ENCODE assay signal across 9 mouse cellular contexts in genomic region chr13:48528123-48528871, GRCm38 (mm10). TPM values are rescaled to one million over a fixed set of nuclear protein-coding genes. Genes with fewer than 3 reads are reported as not detected.
DNase-seq lines count a peak whose midpoint lies in the region; ATAC-seq and TF ChIP-seq lines count a peak whose summit lies in the region.
"Had no signal": no experiment of that assay in that cellular context is flagged by ENCODE, and none has a peak within 500 bp of the region (broad histone marks: within the 10 kb centered on the region; RNA-seq: fewer than 3 reads in every experiment).

No protein-coding gene starts in this region.

- H3K4me2 ChIP-seq in heart, embryonic 14.5 days (ENCODE audit: low read length), result no peak overlapping the region
- no peak overlapping the region for H3K4me2 ChIP-seq in kidney, embryonic 16.5 days (replicated peaks; ENCODE audit: low read depth, low read length)
- no peak overlapping the region for H3K4me2 ChIP-seq in limb, embryonic 15.5 days

- DNase-seq in CD8-positive naive resting alpha-beta T cell, adult 2 months (ENCODE audit: low read depth in 2 of 2, low spot score in 2 of 2), result peak; percentile 47 to 68
- peak; percentile 73 for DNase-seq in adrenal gland, postnatal 10 days
- peak; percentile 66 for DNase-seq in embryo, embryonic 9.5 days (ENCODE audit: extremely low spot score)
- DNase-seq in natural killer cell, adult 2 months (ENCODE audit: low spot score in 2 of 2), result peak; percentile 53 to 60
- DNase-seq in thymus, adult 2 months, result peak; percentile 54

- no peak for TF ChIP-seq POLR2A in thymus, adult 2 months (IDR thresholded peaks at IDR 0.05; ENCODE audit: control insufficient read depth, extremely low read depth, insufficient read depth, low read length, poor library complexity)

- no peak overlapping the region for H3K27ac ChIP-seq in heart, embryonic 14.5 days (replicated peaks in 1 of 2; ENCODE audit: control insufficient read depth in 1 of 2, insufficient read depth in 1 of 2, low read depth in 2 of 2, low read length in 2 of 2)
- no peak overlapping the region for H3K27ac ChIP-seq in kidney, embryonic 16.5 days (ENCODE audit: low read length)
- H3K27ac ChIP-seq in limb, embryonic 15.5 days, result no peak overlapping the region
- no peak overlapping the region for H3K27ac ChIP-seq in thymus, adult 2 months (ENCODE audit: control insufficient read depth, insufficient read depth, low read length)

- no peaks in the 10 kb centered on the region for H3K4me1 ChIP-seq in heart, embryonic 14.5 days (ENCODE audit: control insufficient read depth in 2 of 2, insufficient read depth in 2 of 2, low read length in 2 of 2)
- H3K4me1 ChIP-seq in kidney, embryonic 16.5 days (ENCODE audit: insufficient read depth, low read length), result no peaks in the 10 kb centered on the region
- H3K4me1 ChIP-seq in limb, embryonic 15.5 days, result no peaks in the 10 kb centered on the region
- peaks cover 2% of the 10 kb centered on the region; the same call in 1 of the 2 replicates for H3K4me1 ChIP-seq in thymus, adult 2 months (replicated peaks; ENCODE audit: control insufficient read depth, insufficient read depth, low read length)

- H3K36me3 ChIP-seq in heart, embryonic 14.5 days (ENCODE audit: control insufficient read depth, insufficient read depth, low read length), result peaks cover 8% of the 10 kb centered on the region
- H3K36me3 ChIP-seq in kidney, embryonic 16.5 days (ENCODE audit: insufficient read depth, low read length), result no peaks in the 10 kb centered on the region
- peaks cover 1% of the 10 kb centered on the region; the same call in 1 of the 2 replicates for H3K36me3 ChIP-seq in limb, embryonic 15.5 days
- no peaks in the 10 kb centered on the region for H3K36me3 ChIP-seq in thymus, adult 2 months (ENCODE audit: control insufficient read depth, insufficient read depth, low read length)

- peak; percentile 32; the same call in 1 of the 2 replicates for ATAC-seq in heart, embryonic 14.5 days (ENCODE audit: insufficient number of reproducible peaks, insufficient read depth, low FRiP score, low read depth)
- ATAC-seq in kidney, embryonic 16.5 days (ENCODE audit: low FRiP score, low TSS enrichment), result peak; percentile 50
- 0 out of 2 replicates have a peak, but pooled peaks have one; percentile 44 for ATAC-seq in limb, embryonic 15.5 days (ENCODE audit: insufficient number of reproducible peaks, low FRiP score, low TSS enrichment, low read depth)

- no peaks in the 10 kb centered on the region for H3K9me3 ChIP-seq in heart, embryonic 14.5 days (ENCODE audit: control insufficient read depth, low read length)
- no peaks in the 10 kb centered on the region for H3K9me3 ChIP-seq in kidney, embryonic 16.5 days (ENCODE audit: low read length)
- no peaks in the 10 kb centered on the region for H3K9me3 ChIP-seq in limb, embryonic 15.5 days

- no peak overlapping the region for H3K9ac ChIP-seq in heart, embryonic 14.5 days (ENCODE audit: low read length)
- no peak overlapping the region for H3K9ac ChIP-seq in kidney, embryonic 16.5 days (replicated peaks; ENCODE audit: low read length)
- H3K9ac ChIP-seq in limb, embryonic 15.5 days, result no peak overlapping the region

- no peak for TF ChIP-seq CTCF in thymus, adult 2 months (IDR thresholded peaks at IDR 0.05; ENCODE audit: borderline replicate concordance, control insufficient read depth, extremely low read depth, insufficient read depth, low read length, poor library complexity)

- no peaks in the 10 kb centered on the region for H3K27me3 ChIP-seq in heart, embryonic 14.5 days (ENCODE audit: control insufficient read depth, insufficient read depth, low read length)
- H3K27me3 ChIP-seq in kidney, embryonic 16.5 days (ENCODE audit: insufficient read depth, low read length), result no peaks in the 10 kb centered on the region
- H3K27me3 ChIP-seq in limb, embryonic 15.5 days, result no peaks in the 10 kb centered on the region
- no peaks in the 10 kb centered on the region for H3K27me3 ChIP-seq in thymus, adult 2 months (ENCODE audit: control insufficient read depth, insufficient read depth, low read length)

- no peak overlapping the region for H3K4me3 ChIP-seq in heart, embryonic 14.5 days (ENCODE audit: control insufficient read depth in 1 of 2, insufficient read depth in 1 of 2, low read depth in 1 of 2, low read length in 2 of 2)
- H3K4me3 ChIP-seq in kidney, embryonic 16.5 days (ENCODE audit: low read length), result no peak overlapping the region
- H3K4me3 ChIP-seq in limb, embryonic 15.5 days, result no peak overlapping the region
- H3K4me3 ChIP-seq in thymus, adult 2 months (ENCODE audit: control insufficient read depth, insufficient read depth, low read length), result no peak overlapping the region

- WGBS in heart, embryonic 14.5 days, result 50% methylated on average over 15 of the region's 15 CpGs
- WGBS in kidney, embryonic 16.5 days, result 57% methylated on average over 15 of the region's 15 CpGs
- 54% methylated on average over 15 of the region's 15 CpGs for WGBS in limb, embryonic 15.5 days
- WGBS in thymus, adult 2 months, result 58% methylated on average over 15 of the region's 15 CpGs

RNA-seq across cellular contexts. Expression of gene A830005F24Rik, which starts 14.9 kb away (rescaled TPM):
- under 1 TPM in 1 of 2 experiments, not detected in 1; 0.39 TPM for total RNA-seq in adrenal gland, postnatal 10 days (2021)
- polyA plus RNA-seq in heart, embryonic 14.5 days (2014; fragmentation: Nextera tagmentation; extraction: Ambion mirVana), result 0.27 and 0.80 TPM in 2 replicates
- polyA plus RNA-seq in kidney, embryonic 16.5 days (2015; fragmentation: Nextera tagmentation; extraction: Ambion mirVana), result 0.76 and 1.8 TPM in 2 replicates
- polyA plus RNA-seq in limb, embryonic 15.5 days (2015; fragmentation: Nextera tagmentation; extraction: Ambion mirVana), result 1.8 and 2.6 TPM in 2 replicates
- not detected in 2 replicates for polyA plus RNA-seq in thymus, adult 2 months (2012; rRNA removed)
- polyA plus RNA-seq: gonadal fat pad, adult 2 months had no signal

RNA-seq across cellular contexts. Expression of gene Zfp169, which starts 15.0 kb away (rescaled TPM):
- total RNA-seq in adrenal gland, postnatal 10 days (2021), result 1 to 10 TPM; 5.9 to 8.4 TPM
- 3.3 and 3.6 TPM in 2 replicates for polyA plus RNA-seq in heart, embryonic 14.5 days (2014; fragmentation: Nextera tagmentation; extraction: Ambion mirVana)
- polyA plus RNA-seq in kidney, embryonic 16.5 days (2015; fragmentation: Nextera tagmentation; extraction: Ambion mirVana), result 4.1 and 4.2 TPM in 2 replicates
- 4.8 TPM in 2 replicates for polyA plus RNA-seq in limb, embryonic 15.5 days (2015; fragmentation: Nextera tagmentation; extraction: Ambion mirVana)
- 37.2 and 42.5 TPM in 2 replicates for polyA plus RNA-seq in thymus, adult 2 months (2012; rRNA removed)
